Mouse (Mus musculus): ENCODE data around the gene Evi5.

GRCm38 (mm10) chr5:107787682-107788443 is 87.0 kb downstream of the Evi5 start:
- no peak for TF ChIP-seq CTCF (IDR thresholded peaks at IDR 0.05; ENCODE audit: extremely low read depth, insufficient read depth, insufficient read length, insufficient replicate concordance)
- no peak for TF ChIP-seq POLR2A (IDR thresholded peaks at IDR 0.05; ENCODE audit: low read depth, low read length)
